Mouse (Mus musculus): ENCODE results near the gene Sema6d.

DNA sequence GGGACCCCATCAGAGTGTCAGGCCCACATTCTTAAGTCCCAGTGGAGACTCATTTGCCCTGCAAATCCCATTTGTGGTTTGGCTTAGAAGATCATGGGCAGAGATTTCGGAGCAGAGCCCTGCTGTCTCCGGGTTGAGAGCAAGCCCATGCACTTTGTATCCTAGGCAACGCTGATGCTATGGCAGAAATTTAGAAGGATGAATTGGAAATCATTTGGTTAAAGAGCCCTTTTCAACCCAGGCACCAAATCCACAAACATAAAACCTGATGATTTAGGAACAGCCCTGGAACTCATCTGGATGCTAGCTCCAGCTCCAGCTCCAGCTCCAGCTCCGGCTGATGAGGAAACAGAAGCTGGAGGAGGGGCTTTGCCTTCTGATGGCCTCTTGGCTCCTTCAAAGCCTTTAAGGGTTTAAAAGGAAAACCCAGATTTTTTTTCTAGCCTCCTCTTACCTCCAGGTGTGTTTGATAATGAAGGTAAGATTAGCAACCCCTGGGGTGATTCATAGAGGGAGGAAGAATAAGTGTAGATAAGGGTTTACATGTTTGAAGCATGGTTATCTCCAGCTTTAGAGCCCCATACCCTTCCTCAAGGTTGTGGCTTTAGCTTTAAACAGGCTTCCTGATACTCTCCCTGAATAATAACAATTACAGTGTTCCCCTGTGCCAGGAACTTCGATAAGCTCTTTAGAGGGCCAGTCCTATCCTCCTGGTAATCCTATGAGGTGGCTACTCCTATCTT, 549.6 kb downstream of the Sema6d start:
- no peak for TF ChIP-seq CTCF (IDR thresholded peaks at IDR 0.05)
- no peak for TF ChIP-seq EP300 (IDR thresholded peaks at IDR 0.05; ENCODE audit: insufficient read depth, low read depth, low read length)
- no peak for TF ChIP-seq POLR2A (IDR thresholded peaks at IDR 0.05; ENCODE audit: insufficient read depth, low read depth, low read length)
